8 mouse cellular contexts compared by ENCODE assay signal in the genomic region with DNA sequence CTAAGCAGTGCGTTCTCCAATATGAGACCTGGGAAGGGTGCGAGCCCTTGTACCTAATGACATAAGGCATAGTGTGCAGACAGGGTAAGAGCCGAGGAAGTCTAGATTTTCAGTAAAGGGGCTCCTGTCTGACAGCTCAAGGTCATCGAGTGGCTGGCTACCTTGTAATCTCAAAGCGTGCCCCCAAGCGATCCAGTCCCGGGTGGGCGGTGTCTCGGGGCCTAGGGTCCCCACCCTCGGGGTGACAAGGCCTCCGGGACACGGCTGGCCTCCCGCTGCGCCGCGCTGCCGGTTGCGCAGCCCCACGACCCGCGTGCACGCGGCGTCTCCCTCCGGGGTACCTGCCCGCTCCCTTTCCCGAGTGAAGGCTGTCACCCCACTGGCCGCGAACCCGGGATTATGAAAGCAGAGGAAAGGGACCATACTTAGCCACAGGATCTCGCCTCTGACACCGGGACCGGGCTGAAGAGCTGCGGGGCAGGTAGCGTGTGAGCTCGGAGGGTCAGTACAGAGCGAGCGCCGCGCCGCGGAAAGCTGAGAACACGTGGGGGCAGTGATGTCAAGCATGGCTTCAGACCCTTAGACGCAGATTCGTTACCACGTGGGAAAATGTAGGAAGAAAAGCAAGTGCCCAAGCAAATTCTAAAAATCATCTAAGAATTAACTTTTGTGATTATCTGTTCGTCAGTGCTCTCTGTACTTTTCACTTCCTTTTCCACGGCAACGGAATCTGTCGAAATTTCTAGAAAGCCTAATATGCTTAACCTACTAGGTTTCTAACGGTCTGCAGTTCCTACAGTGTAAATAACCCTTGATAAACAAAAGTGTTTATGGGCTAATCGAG. TPM values are rescaled to one million over a fixed set of nuclear protein-coding genes. Genes with fewer than 3 reads are reported as not detected.
A peak's percentile ranks its signal among the peaks of the same experiment; 100 is the strongest.
DNase-seq lines count a peak whose midpoint lies in the region; ATAC-seq lines count a peak whose summit lies in the region.

Gene Timm9 (minus strand): TSS at position 555 of the 844 bp plus-strand sequence.
Gene 2700049A03Rik (plus strand): TSS at position 719 of the 844 bp plus-strand sequence.

- H3K4me3 ChIP-seq in intestine, embryonic 15.5 days (replicated peaks): peak within 1 kb of the TSS; percentile 94

- under 1% methylated on average over 52 of the region's 52 CpGs for WGBS in intestine, embryonic 15.5 days

- peaks cover 21% of the 10 kb centered on the region; the same call in 1 of the 2 replicates for H3K36me3 ChIP-seq in intestine, embryonic 15.5 days

- no peaks in the 10 kb centered on the region for H3K27me3 ChIP-seq in intestine, embryonic 15.5 days (replicated peaks)

- H3K9ac ChIP-seq in intestine, embryonic 15.5 days: peak within 1 kb of the TSS; percentile 89

- intact Hi-C loops in left cerebral cortex, postnatal 14 days (cut with DNase I): no loop called here

- H3K9me3 ChIP-seq in intestine, embryonic 15.5 days: no peaks in the 10 kb centered on the region

- H3K27ac ChIP-seq in intestine, embryonic 15.5 days: peak within 1 kb of the TSS; percentile 59

- ATAC-seq in intestine, embryonic 15.5 days: peak; percentile 94
- peak; percentile 82 for ATAC-seq in megakaryocyte-erythroid progenitor cell, adult 5-6 weeks (replicated peaks; ENCODE audit: low FRiP score, low TSS enrichment, poor library complexity, severe bottlenecking)

- H3K4me1 ChIP-seq in intestine, embryonic 15.5 days (replicated peaks): peaks cover 5% of the 10 kb centered on the region; the same call in 1 of the 2 replicates

- H3K4me2 ChIP-seq in intestine, embryonic 15.5 days (replicated peaks): peak within 1 kb of the TSS; percentile 84

- DNase-seq in adrenal gland, adult 2 months: peak; percentile 87
- DNase-seq in embryo, embryonic 11.5 days (ENCODE audit: low read depth, low spot score): peak; percentile 70
- DNase-seq in gastrocnemius, postnatal 25 days: peak; percentile 64
- DNase-seq in left cerebral cortex, postnatal 14 days (ENCODE audit: low spot score in 2 of 2): peak; percentile 65 to 75
- peak; percentile 84 for DNase-seq in right cerebral cortex, postnatal 25 days
- no peak for DNase-seq in c-Kit-positive CD71-positive TER-119-positive erythroid progenitor cells, embryonic 14.5 days (ENCODE audit: low spot score)

RNA-seq across cellular contexts. Expression of gene Timm9, which starts in this region (rescaled TPM):
- 10 to 100 TPM; 44.1 to 52.0 TPM for total RNA-seq in adrenal gland, adult 2 months (2021)
- 10.7 and 11.0 TPM in 2 replicates for polyA plus RNA-seq in adrenal gland, adult 2 months (2012; rRNA removed)
- total RNA-seq in gastrocnemius, postnatal 25 days (2021): 10 to 100 TPM; 25.5 to 32.6 TPM
- 108 and 109 TPM in 2 replicates for polyA plus RNA-seq in intestine, embryonic 15.5 days (2015; fragmentation: Nextera tagmentation; extraction: Ambion mirVana)
- 10 to 100 TPM; 65.4 to 68.9 TPM for total RNA-seq in left cerebral cortex, postnatal 14 days (2021)
- total RNA-seq in megakaryocyte-erythroid progenitor cell, adult 5-6 weeks (2014; fragmentation: Nextera tagmentation): 113 and 144 TPM in 2 replicates
- 93.4 and 95.5 TPM in 2 replicates for total RNA-seq in megakaryocyte-erythroid progenitor cell, adult 5-6 weeks (2017)

RNA-seq across cellular contexts. Expression of gene 2700049A03Rik, which starts in this region (rescaled TPM):
- 1 to 10 TPM; 8.3 to 8.7 TPM for total RNA-seq in adrenal gland, adult 2 months (2021)
- 2.4 and 2.7 TPM in 2 replicates for polyA plus RNA-seq in adrenal gland, adult 2 months (2012; rRNA removed)
- 1 to 10 TPM; 2.8 to 3.6 TPM for total RNA-seq in gastrocnemius, postnatal 25 days (2021)
- 10.2 and 12.6 TPM in 2 replicates for polyA plus RNA-seq in intestine, embryonic 15.5 days (2015; fragmentation: Nextera tagmentation; extraction: Ambion mirVana)
- 1 to 10 TPM; 5.0 to 5.6 TPM for total RNA-seq in left cerebral cortex, postnatal 14 days (2021)
- total RNA-seq in megakaryocyte-erythroid progenitor cell, adult 5-6 weeks (2014; fragmentation: Nextera tagmentation): 17.9 and 23.2 TPM in 2 replicates
- total RNA-seq in megakaryocyte-erythroid progenitor cell, adult 5-6 weeks (2017): 12.2 and 14.7 TPM in 2 replicates
